Mouse (Mus musculus) layer of hippocampus, adult 8-10 months (tissue): ENCODE results near the gene Sptlc2. TPM values are rescaled to one million over a fixed set of nuclear protein-coding genes. Genes with fewer than 3 reads are reported as not detected.

Experiments used
- DNase-seq, 2 experiments: peaks; one replicate each; pipeline ENCODE4 v3.0.0; 2022; ENCODE audit warnings: low spot score in 2 of 2
- total RNA-seq, 4 experiments: library from RNA; stranded (reverse); gene quantifications; 2 replicates each; pipeline ENCODE4 v1.2.4; 2022

Sptlc2 gene
- 10 to 100 TPM; 32.5 to 50.1 (median 37.4) TPM for total RNA-seq

GRCm38 (mm10) chr12:87388122-87388774, at the start of gene Sptlc2:
Sptlc2 (minus strand) TSS chr12:87388355.
- peak; percentile 99 to 100 for DNase-seq

DNA sequence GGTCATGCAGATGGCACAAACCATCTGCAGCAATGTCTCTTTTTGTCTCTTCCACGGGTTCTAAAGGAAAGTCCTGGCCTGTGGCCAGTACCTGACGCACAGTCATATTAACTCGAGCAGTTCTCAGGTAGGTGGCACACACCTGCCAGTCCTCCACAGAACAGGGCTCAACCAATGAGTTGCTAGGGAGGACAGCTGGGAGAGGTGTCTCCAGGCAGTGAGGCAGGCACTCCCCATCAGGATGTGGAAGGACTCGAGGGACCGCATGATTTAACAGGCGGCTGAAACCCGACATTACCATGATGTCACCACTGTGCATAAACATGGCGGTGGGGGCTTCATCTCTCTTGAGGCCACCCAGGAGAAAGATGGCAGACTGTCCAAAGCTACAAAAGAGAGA, 40.7 kb upstream of the Sptlc2 start:
- no peak for DNase-seq

- DNase-seq = no peak
These were observed 40.1 kb upstream of the Sptlc2 start for GRCm38 (mm10) chr12:87428295-87428694.

- no peak for DNase-seq
These were observed 38.3 kb upstream of the Sptlc2 start for GRCm38 (mm10) chr12:87426354-87427031.

DNA sequence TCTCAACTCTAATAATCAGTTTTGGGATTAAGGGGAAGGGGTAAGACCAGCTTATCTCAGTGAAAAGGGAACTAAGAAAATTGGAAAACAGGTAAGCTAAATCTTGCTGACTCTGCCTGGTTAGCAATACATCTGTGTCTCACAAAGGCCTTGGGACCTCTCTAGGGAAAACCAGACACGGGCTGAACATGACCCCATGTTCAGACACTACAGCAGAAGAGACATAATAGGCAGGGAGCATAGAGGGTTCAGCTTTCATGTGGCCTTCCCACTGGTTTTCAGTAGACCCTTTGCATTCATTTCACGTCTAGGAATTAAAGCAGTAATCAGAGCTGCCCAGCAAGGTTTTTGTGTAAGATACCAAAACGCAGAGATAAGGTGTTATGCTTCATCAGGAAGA, 36.4 kb upstream of the Sptlc2 start:
- no peak for DNase-seq

DNA sequence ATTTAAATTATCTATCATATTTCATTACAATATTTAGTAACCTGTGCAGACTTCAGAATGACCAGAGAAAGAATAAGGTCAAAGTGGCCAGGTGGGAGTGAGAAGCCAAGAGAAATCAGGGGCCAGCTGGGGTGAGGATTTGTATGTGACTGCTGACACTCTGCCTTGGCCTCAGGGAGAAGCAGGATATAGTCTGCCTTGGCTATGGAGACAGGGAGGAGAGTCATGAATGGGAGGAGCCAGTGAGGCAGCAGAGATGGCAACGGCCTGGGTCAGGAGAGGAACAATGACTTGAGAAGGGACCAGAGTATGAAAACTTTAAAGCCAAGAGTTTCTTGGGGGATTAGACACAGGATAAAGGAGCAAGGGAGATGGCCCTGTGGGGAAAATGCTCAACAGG, 35.5 kb upstream of the Sptlc2 start:
- DNase-seq = no peak

GRCm38 (mm10) chr12:87421708-87422507, 33.8 kb upstream of the Sptlc2 start:
- DNase-seq = no peak

GRCm38 (mm10) chr12:87419974-87420485, 31.9 kb upstream of the Sptlc2 start:
- DNase-seq = no peak

DNA sequence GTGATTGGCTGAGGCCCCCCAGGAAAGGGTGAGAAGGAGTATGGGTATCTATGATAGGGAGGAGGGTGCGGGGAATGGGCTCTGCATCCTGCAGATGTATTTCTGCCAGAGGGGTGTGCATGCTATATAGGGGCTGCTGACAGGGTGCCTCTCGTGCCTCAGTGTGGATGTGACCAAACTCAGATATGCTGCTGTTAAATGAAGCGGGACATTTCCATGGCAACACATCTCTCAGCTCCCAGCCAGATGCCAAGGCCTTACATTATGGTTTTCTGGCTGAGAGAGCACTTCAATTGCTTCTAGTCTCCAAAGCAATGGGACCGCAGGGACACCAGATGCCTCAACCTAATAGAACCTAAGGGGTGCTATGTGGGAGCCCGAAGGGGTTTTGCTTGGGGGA, 30.8 kb upstream of the Sptlc2 start:
- DNase-seq = no peak

DNA sequence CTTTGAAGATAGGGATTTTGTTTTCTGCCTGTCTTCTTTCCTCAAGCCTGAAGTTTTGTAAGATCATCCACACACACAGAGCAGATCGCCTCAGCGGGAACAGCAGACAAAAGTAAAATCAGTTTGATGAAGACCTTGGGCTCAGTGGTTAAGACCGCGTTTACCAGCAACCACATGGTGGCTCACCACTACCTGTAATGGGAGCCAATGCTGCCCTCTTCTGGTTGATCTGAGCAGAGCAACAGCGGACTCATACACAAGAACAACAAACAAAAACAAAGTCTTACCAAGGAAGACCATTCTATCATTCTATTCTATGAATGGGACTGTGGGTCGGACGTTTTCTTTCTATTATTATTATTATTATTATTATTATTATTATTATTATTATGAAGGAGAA, 28.5 kb upstream of the Sptlc2 start:
- DNase-seq = peak in 1 of 2 experiments; percentile 33

- no peak for DNase-seq
These were observed 27.2 kb upstream of the Sptlc2 start for GRCm38 (mm10) chr12:87415358-87415757.

DNA sequence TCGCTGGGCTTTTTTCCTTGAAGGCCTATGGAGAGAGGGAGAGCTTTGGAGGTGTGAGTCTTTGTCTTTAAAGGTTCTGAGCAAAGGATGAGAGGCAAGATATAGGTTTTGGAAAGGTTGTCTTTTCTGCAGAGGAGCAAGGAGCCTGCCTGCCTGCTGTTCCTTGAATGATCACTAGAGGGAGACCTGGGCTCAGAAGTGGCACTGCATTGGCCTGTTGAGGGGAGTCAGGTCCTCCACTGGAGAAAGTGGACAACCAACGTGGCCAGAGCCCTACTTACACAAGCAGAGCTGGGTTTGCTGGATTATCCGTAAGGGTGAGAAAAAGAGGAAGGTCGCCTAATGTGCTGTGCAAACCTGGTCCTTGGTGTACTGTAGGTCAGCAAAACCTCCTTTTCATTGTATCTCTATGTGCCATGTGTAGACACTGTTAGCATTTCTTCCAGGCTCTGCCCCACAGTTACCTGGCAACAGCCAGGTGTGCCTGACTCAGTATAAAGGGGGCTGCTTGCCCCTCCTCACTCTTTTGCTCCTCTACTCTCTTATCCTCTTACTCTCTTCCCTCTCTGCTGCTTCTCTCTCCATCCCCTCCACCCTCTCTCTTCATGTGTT, 25.1 kb upstream of the Sptlc2 start:
- DNase-seq = peak; percentile 30 to 68

DNA sequence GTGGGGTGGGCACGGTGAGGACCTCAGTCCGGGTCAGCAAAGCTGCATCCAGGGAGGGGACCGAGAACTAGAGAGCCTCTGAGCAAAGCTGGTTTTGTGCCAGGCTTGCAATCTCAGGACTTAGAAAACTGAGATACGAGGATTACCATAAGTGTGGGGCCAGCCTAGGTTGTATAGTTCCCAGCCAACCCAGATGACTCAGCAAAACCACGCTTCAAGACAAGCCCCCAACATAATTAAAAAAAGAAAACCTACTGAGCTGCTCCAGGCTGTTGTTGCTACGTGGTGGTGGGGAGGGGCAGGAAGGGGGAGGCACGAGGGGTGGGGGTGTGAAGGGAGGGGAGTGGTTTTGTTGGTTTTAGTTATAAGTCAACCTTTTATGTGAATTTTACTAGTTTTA, 22.8 kb upstream of the Sptlc2 start:
- no peak for DNase-seq

DNA sequence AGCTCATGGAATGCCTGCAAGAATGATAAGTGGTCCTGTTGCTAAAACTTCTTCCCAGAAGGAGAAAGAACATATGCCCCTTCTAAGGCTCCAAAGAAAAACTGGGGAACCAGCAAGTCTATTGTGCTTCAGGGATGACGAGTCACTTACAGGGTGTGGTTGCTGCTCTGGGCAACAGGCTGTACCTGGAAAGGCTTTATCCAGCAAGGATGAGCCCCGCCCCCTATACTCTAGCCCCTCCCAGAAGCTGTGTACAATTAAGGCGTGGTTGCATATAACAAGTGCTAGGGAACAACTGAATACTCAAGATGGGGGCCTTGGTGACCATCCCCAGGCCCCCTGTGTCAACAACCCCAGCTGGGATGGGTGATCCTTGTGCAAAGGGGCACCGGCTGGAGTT, 21.0 kb upstream of the Sptlc2 start:
- no peak for DNase-seq

- no peak for DNase-seq
These were observed 19.9 kb upstream of the Sptlc2 start for GRCm38 (mm10) chr12:87407869-87408605.

GRCm38 (mm10) chr12:87405721-87406120, 17.6 kb upstream of the Sptlc2 start:
- no peak for DNase-seq

DNA sequence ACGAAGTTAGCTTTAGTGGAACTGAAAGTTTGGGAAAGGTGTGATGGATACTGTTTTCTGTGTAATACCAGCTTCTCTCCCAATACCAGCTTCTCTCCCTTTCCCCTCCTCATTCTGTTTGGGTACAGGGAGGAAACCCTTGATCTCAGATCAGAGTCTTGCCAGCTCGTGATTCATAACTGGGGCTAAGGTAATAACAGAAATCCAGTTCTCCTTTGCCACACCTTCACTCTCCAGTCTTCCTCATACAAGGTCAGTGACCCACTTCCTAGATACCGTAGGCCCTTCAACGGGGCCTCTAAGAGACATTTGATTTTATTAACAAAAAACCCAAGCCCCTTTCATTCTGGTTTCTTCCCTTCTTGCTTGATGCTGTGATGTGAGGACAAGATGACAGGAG, 17.0 kb upstream of the Sptlc2 start:
- no peak for DNase-seq

DNA sequence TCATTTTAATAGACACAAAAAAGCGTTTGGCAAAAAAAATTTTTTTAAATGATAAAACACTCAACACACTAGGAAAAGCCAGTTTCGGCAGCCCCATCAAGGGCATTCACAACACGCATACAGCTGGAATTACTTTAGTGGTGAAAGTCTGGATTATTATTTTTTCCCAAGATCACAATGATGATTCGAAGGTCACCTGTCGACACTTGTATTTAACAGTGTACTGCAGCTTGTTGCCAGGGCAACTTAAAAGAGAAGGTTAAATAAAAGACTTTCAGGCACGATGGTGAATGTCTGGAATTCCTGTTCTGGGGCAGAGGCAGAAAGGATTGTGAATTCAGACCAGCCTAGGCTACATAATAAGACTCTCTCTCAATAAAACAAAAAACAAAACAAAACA, 13.7 kb upstream of the Sptlc2 start:
- no peak for DNase-seq

DNA sequence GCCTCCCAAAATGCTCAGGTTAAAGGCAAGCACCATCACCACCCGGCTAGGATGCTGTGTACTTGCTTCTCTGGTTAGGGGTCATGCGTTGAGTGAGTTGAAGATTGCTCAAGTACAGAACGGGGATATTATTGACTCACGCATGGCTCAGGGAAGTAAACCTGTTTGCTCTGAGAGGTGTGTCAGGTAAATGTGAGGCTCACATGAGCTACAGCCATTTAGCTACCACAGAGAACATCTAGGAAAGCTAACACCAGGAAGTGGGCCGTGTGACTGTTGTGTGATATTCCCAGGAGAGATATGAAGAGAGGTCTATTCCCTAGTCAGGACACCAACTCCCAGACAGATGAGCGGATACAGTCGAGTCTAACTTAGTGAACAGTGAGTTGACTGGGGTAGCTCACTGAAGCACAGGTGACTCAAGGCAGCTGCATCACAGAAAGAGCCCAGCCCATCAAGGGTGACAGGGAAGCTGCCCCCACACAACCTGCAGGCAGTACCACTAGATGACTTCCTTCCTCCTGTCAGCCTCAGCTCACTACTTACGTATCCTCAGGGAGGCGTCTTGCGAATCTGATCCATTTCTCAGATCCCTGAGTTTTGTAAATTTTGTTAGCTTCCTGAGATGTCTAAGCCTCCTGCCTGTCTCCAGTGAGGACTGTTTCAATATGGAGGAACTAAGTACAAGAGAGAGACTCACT, 11.1 kb upstream of the Sptlc2 start:
- DNase-seq = no peak

DNA sequence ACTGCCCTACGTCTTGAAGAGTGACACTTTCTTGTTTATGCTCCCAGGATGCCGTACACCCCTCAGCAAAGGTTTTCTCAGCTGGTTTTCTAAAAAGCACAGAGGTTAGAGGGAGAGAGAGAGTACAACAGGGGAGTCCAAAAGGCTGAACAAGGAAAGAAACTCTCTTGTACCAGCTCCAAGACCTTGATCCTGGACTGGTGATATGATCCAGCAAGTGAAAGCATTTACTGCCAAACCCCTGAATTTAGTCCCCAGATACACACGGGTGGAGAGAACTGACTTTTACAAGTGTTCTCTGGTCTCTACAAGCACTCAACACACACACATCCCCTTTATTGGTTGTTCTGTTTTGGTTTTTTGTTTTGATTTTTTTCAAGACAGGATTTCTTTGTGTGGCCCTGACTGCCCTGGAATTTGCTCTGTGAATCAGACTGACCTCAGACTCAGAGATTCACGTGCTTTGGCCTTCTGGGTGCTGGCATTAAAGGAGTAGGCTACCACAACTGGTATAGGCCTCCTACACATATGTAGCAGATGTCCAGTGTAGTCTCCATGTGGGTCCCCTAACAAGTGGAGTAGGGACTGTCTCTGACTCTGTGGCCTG, 9.8 kb upstream of the Sptlc2 start:
- DNase-seq = no peak
